Mouse (Mus musculus): ENCODE measurements at regions not wholly inside any gene's neighbourhood (a gene's known extent, or its start where the extent isn't known, plus 50 kb on each side); places are given as distances from the start of the nearest gene placed in this dataset.

DNA sequence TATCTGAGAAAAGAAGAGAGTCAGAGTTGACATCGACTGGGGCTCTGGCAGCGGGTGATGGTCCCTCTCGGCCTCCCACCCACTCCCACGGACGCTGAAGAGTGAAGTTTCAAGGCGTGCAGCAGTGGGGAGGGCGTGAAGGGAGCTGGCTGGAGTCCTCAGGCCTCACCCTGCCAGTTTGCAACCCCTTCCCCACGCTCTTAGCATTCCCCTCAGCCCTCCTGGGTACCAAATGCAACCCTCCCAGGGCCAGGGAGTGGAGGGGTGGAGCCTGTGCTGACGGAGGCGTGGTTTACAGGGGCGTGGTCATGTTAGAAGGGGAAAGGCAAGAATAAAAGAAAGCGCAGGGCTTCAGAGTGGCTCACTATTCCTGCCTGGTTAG, 136.3 kb downstream of the 2410131K14Rik start:
- peak overlapping the region; percentile 67 to 83 for H3K4me3 ChIP-seq (ENCODE audit: insufficient read depth in 1 of 2, low read depth in 1 of 2, low read length in 2 of 2, poor library complexity in 1 of 2, severe bottlenecking in 1 of 2)
- peaks cover 0 to 18% of the 10 kb centered on the region in 2 experiments; a peak in 1 of 4 replicates for H3K4me1 ChIP-seq (ENCODE audit: control insufficient read depth in 2 of 2, insufficient read depth in 2 of 2, low read length in 2 of 2, poor library complexity in 1 of 2)
- H3K9ac ChIP-seq (ENCODE audit: insufficient read depth, low read depth, low read length, poor library complexity, severe bottlenecking) = peak overlapping the region; percentile 70; the same call in 1 of the 2 replicates
- peak; percentile 91 for DNase-seq (ENCODE audit: low read depth, low spot score)
- H3K9me3 ChIP-seq (ENCODE audit: control insufficient read depth, insufficient read depth, low read depth, low read length) = no peaks in the 10 kb centered on the region
- peak overlapping the region; percentile 77 for H3K27ac ChIP-seq (ENCODE audit: insufficient read depth, low read depth, low read length, poor library complexity, severe bottlenecking)
- in situ Hi-C loops (cut with MboI; ENCODE audit: low sequenced_read_pairs in 2 of 2, unreplicated experiment in 2 of 2) = no loop called here
- TF ChIP-seq ZC3H11A (IDR thresholded peaks at IDR 0.05; ENCODE audit: borderline replicate concordance, low read depth, low read length) (no peak), ZNF384 (IDR thresholded peaks at IDR 0.05; ENCODE audit: low read depth, low read length) (no peak), CHD2 (IDR thresholded peaks at IDR 0.05; ENCODE audit: low read depth, low read length) (no peak), MAFK (IDR thresholded peaks at IDR 0.05; ENCODE audit: insufficient read depth, low read depth, low read length) (no peak), HCFC1 (IDR thresholded peaks at IDR 0.05; ENCODE audit: borderline replicate concordance, insufficient read depth, low read length) (no peak)
- H3K36me3 ChIP-seq (ENCODE audit: control insufficient read depth, insufficient read depth, low read length, poor library complexity, severe bottlenecking) = no peaks in the 10 kb centered on the region

DNA sequence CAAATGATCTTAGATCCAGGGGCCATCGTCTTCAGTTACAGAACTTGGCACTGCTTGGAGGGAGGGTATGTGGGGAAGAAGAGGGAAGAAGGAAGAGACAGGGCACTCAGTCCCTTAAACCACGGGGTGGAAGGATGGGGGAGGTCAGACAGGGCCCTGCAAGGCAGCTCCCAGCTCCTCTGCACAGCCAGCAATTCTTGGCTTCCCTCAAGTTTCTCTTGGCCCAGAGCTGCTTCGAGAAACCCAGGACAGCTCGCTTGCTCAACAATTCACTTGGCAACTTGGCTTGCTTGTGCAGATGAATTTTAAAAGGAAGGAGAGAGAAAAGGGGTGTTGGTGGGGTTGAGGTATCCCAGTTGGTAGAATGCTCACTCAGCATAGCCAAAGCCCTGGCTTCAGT, 141.1 kb downstream of the 2410131K14Rik start:
- Histone ChIP-seq H3K27ac (ENCODE audit: insufficient read depth, low read depth, low read length, poor library complexity, severe bottlenecking) (no peak overlapping the region), H3K36me3 (ENCODE audit: control insufficient read depth, insufficient read depth, low read length, poor library complexity, severe bottlenecking) (no peaks in the 10 kb centered on the region), H3K4me3 (ENCODE audit: insufficient read depth in 1 of 2, low read depth in 1 of 2, low read length in 2 of 2, poor library complexity in 1 of 2, severe bottlenecking in 1 of 2) (no peak overlapping the region), H3K4me1 (ENCODE audit: control insufficient read depth in 2 of 2, insufficient read depth in 2 of 2, low read length in 2 of 2, poor library complexity in 1 of 2) (peaks cover 0 to 10% of the 10 kb centered on the region in 2 experiments; a peak in 1 of 4 replicates), H3K9ac (ENCODE audit: insufficient read depth, low read depth, low read length, poor library complexity, severe bottlenecking) (no peak overlapping the region), H3K9me3 (ENCODE audit: control insufficient read depth, insufficient read depth, low read depth, low read length) (0 out of 2 replicates have a peak, but pooled peaks cover 2% of the 10 kb centered on the region)
- DNase-seq (ENCODE audit: low read depth, low spot score) = no peak
- in situ Hi-C loops (cut with MboI; ENCODE audit: low sequenced_read_pairs in 2 of 2, unreplicated experiment in 2 of 2) = no loop called here
- TF ChIP-seq ZNF384 (IDR thresholded peaks at IDR 0.05; ENCODE audit: low read depth, low read length) (no peak), MAFK (IDR thresholded peaks at IDR 0.05; ENCODE audit: insufficient read depth, low read depth, low read length) (no peak), ZC3H11A (IDR thresholded peaks at IDR 0.05; ENCODE audit: borderline replicate concordance, low read depth, low read length) (no peak), HCFC1 (IDR thresholded peaks at IDR 0.05; ENCODE audit: borderline replicate concordance, insufficient read depth, low read length) (no peak), CHD2 (IDR thresholded peaks at IDR 0.05; ENCODE audit: low read depth, low read length) (no peak)

DNA sequence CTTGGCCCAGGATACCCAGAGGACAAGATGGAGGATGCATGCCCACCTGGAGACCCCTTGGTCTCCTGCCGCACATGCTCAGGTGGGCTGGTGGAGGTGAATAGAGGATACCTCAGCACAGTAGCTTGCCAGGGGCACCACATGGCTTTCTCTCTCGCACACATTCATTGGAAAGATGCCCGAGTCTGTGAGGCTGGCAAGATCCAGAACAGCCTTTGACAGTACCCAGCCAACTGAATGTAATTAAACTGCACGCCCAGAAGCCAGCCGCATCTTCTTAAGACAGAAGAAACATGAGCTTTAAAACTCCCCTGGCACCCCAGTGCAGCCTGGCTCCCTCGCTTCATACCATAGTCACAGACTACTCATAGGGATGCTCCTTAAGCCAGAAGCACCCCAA, 143.4 kb downstream of the 2410131K14Rik start:
- Histone ChIP-seq H3K9ac (ENCODE audit: insufficient read depth, low read depth, low read length, poor library complexity, severe bottlenecking) (no peak overlapping the region), H3K4me1 (ENCODE audit: control insufficient read depth in 2 of 2, insufficient read depth in 2 of 2, low read length in 2 of 2, poor library complexity in 1 of 2) (peaks cover 0 to 6% of the 10 kb centered on the region in 2 experiments; a peak in 1 of 4 replicates), H3K9me3 (ENCODE audit: control insufficient read depth, insufficient read depth, low read depth, low read length) (0 out of 2 replicates have a peak, but pooled peaks cover 2% of the 10 kb centered on the region), H3K36me3 (ENCODE audit: control insufficient read depth, insufficient read depth, low read length, poor library complexity, severe bottlenecking) (no peaks in the 10 kb centered on the region), H3K27ac (ENCODE audit: insufficient read depth, low read depth, low read length, poor library complexity, severe bottlenecking) (no peak overlapping the region), H3K4me3 (ENCODE audit: insufficient read depth in 1 of 2, low read depth in 1 of 2, low read length in 2 of 2, poor library complexity in 1 of 2, severe bottlenecking in 1 of 2) (no peak overlapping the region)
- TF ChIP-seq ZNF384 (IDR thresholded peaks at IDR 0.05; ENCODE audit: low read depth, low read length) (no peak), ZC3H11A (IDR thresholded peaks at IDR 0.05; ENCODE audit: borderline replicate concordance, low read depth, low read length) (no peak), CHD2 (IDR thresholded peaks at IDR 0.05; ENCODE audit: low read depth, low read length) (no peak), HCFC1 (IDR thresholded peaks at IDR 0.05; ENCODE audit: borderline replicate concordance, insufficient read depth, low read length) (no peak), MAFK (IDR thresholded peaks at IDR 0.05; ENCODE audit: insufficient read depth, low read depth, low read length) (no peak)
- in situ Hi-C loops (cut with MboI; ENCODE audit: low sequenced_read_pairs in 2 of 2, unreplicated experiment in 2 of 2) = no loop called here
- DNase-seq (ENCODE audit: low read depth, low spot score) = no peak

DNA sequence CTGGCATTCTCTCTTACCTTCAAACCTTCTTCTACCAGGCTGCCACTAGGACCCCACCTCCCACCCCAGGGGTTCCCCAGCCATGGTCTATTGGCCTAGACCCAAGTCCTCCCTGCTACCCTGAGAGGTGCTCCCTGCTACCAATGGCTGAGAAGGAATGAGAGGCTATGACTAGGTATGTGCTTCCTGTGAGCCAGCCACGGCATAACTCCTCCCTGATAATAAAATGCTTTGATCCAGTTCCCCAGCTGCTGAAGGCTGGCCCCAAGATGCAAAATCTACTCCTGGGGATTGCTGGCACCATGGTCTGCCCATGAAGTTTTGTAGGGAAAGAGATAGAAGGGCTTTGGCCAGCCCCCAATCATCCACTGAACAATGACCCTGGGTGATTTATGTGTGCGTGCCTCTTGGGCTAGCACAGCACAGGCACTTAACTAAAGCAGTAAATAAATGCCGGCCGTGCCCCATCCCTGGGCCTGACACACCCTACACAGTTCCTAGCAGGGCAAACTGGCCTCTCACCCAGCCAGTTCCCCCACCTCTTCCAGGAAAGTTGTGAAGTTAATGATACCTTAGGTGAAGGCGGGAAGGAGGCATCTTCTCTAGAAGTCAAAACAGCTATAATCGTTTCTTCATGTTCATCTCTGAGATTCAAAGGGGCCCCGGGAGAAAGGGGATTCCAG, 145.8 kb downstream of the 2410131K14Rik start:
- Histone ChIP-seq H3K36me3 (ENCODE audit: control insufficient read depth, insufficient read depth, low read length, poor library complexity, severe bottlenecking) (no peaks in the 10 kb centered on the region), H3K27ac (ENCODE audit: insufficient read depth, low read depth, low read length, poor library complexity, severe bottlenecking) (no peak overlapping the region), H3K9me3 (ENCODE audit: control insufficient read depth, insufficient read depth, low read depth, low read length) (0 out of 2 replicates have a peak, but pooled peaks cover 2% of the 10 kb centered on the region), H3K9ac (ENCODE audit: insufficient read depth, low read depth, low read length, poor library complexity, severe bottlenecking) (no peak overlapping the region), H3K4me3 (ENCODE audit: insufficient read depth in 1 of 2, low read depth in 1 of 2, low read length in 2 of 2, poor library complexity in 1 of 2, severe bottlenecking in 1 of 2) (no peak overlapping the region), H3K4me1 (ENCODE audit: control insufficient read depth in 2 of 2, insufficient read depth in 2 of 2, low read length in 2 of 2, poor library complexity in 1 of 2) (peaks cover 0 to under 1% of the 10 kb centered on the region in 2 experiments; a peak in 1 of 4 replicates)
- TF ChIP-seq ZC3H11A (IDR thresholded peaks at IDR 0.05; ENCODE audit: borderline replicate concordance, low read depth, low read length) (no peak), MAFK (IDR thresholded peaks at IDR 0.05; ENCODE audit: insufficient read depth, low read depth, low read length) (no peak), HCFC1 (IDR thresholded peaks at IDR 0.05; ENCODE audit: borderline replicate concordance, insufficient read depth, low read length) (no peak)
- in situ Hi-C loops (cut with MboI; ENCODE audit: low sequenced_read_pairs in 2 of 2, unreplicated experiment in 2 of 2) = no loop called here
- DNase-seq (ENCODE audit: low read depth, low spot score) = no peak
